Mouse (Mus musculus): Measurements from ENCODE around the gene Abo. TPM values are rescaled to one million over a fixed set of nuclear protein-coding genes. Genes with fewer than 3 reads are reported as not detected.
"Not testable (repeated sequence)": the region's sequence is repeated elsewhere in the genome, so short reads cannot be mapped to it uniquely, and the experiment has no call there.

Abo gene
- polyA plus RNA-seq, 1 experiment from 2014 or later = 0.08 TPM

GRCm38 (mm10) chr2:26905936-26906335, 41.2 kb upstream of the Abo start:
- no peak for ATAC-seq (ENCODE audit: low FRiP score, low read depth)
- H3K4me3 ChIP-seq = no peak overlapping the region
- H3K27me3 ChIP-seq = no peaks in the 10 kb centered on the region
- 92% methylated on average over 2 of the region's 2 CpGs for WGBS
- H3K9me3 ChIP-seq = no peaks in the 10 kb centered on the region
- H3K27ac ChIP-seq (replicated peaks) = no peak overlapping the region
- no peak overlapping the region for H3K4me2 ChIP-seq
- peaks cover 49% of the 10 kb centered on the region for H3K4me1 ChIP-seq (replicated peaks)
- H3K9ac ChIP-seq = no peak overlapping the region
- peaks cover 32% of the 10 kb centered on the region for H3K36me3 ChIP-seq

- H3K27me3 ChIP-seq = no peaks in the 10 kb centered on the region
- H3K27ac ChIP-seq (replicated peaks) = peak overlapping the region; percentile 82
- ATAC-seq (ENCODE audit: low FRiP score, low read depth) = no peak
- peak overlapping the region; percentile 69 for H3K4me3 ChIP-seq
- H3K4me2 ChIP-seq = peak overlapping the region; percentile 66
- 13% methylated on average over 7 of the region's 7 CpGs for WGBS
- H3K36me3 ChIP-seq = peaks cover 48% of the 10 kb centered on the region
- peak overlapping the region; percentile 68 for H3K9ac ChIP-seq
- H3K9me3 ChIP-seq = no peaks in the 10 kb centered on the region
- peaks cover 42% of the 10 kb centered on the region for H3K4me1 ChIP-seq (replicated peaks)
These were observed 38.5 kb upstream of the Abo start for GRCm38 (mm10) chr2:26903311-26903710.

- Histone ChIP-seq H3K4me3 (peak within 1 kb of the TSS; percentile 69), H3K9me3 (no peaks in the 10 kb centered on the region), H3K4me1 (replicated peaks) (peaks cover 38% of the 10 kb centered on the region), H3K27me3 (no peaks in the 10 kb centered on the region), H3K4me2 (peak within 1 kb of the TSS; percentile 66), H3K9ac (peak within 1 kb of the TSS; percentile 68), H3K27ac (replicated peaks) (peak within 1 kb of the TSS; percentile 82), H3K36me3 (peaks cover 48% of the 10 kb centered on the region)
- ATAC-seq (ENCODE audit: low FRiP score, low read depth) = peak; percentile 96
- under 1% methylated on average over 41 of the region's 41 CpGs for WGBS
These were observed 37.9 kb upstream of the Abo start, which contains the start of gene Surf6 for GRCm38 (mm10) chr2:26902467-26903220. Gene Surf6 (minus strand): TSS chr2:26902879.

GRCm38 (mm10) chr2:26901834-26902400, 37.1 kb upstream of the Abo start:
- Histone ChIP-seq H3K4me3 (peak overlapping the region; percentile 69), H3K36me3 (peaks cover 48% of the 10 kb centered on the region), H3K9ac (peak overlapping the region; percentile 68), H3K27me3 (no peaks in the 10 kb centered on the region), H3K4me2 (peak overlapping the region; percentile 66), H3K4me1 (replicated peaks) (peaks cover 31% of the 10 kb centered on the region), H3K9me3 (no peaks in the 10 kb centered on the region), H3K27ac (replicated peaks) (no peak overlapping the region)
- 18% methylated on average over 7 of the region's 7 CpGs for WGBS
- no peak for ATAC-seq (ENCODE audit: low FRiP score, low read depth)

GRCm38 (mm10) chr2:26900731-26901130, 36.0 kb upstream of the Abo start:
- no peak for ATAC-seq (ENCODE audit: low FRiP score, low read depth)
- no peak overlapping the region for H3K4me2 ChIP-seq
- H3K9me3 ChIP-seq = no peaks in the 10 kb centered on the region
- H3K4me3 ChIP-seq = no peak overlapping the region
- H3K27ac ChIP-seq (replicated peaks) = no peak overlapping the region
- no peaks in the 10 kb centered on the region for H3K27me3 ChIP-seq
- peaks cover 31% of the 10 kb centered on the region for H3K4me1 ChIP-seq (replicated peaks)
- H3K9ac ChIP-seq = no peak overlapping the region
- 89% methylated on average over 1 of the region's 1 CpGs for WGBS
- H3K36me3 ChIP-seq = peaks cover 47% of the 10 kb centered on the region

- 95% methylated on average over 4 of the region's 4 CpGs for WGBS
These were observed 31.1 kb upstream of the Abo start for GRCm38 (mm10) chr2:26895898-26896297.

GRCm38 (mm10) chr2:26886170-26886569, 21.4 kb upstream of the Abo start:
- not testable (repeated sequence) for H3K27ac ChIP-seq (replicated peaks)
- H3K36me3 ChIP-seq = peaks cover 23% of the 10 kb centered on the region
- 65% methylated on average over 4 of the region's 4 CpGs for WGBS

More at GRCm38 (mm10) chr2:26895898-26896297, 31.1 kb upstream of the Abo start:
- Histone ChIP-seq H3K4me3 (no peak overlapping the region), H3K9me3 (no peaks in the 10 kb centered on the region), H3K9ac (no peak overlapping the region), H3K27ac (replicated peaks) (no peak overlapping the region), H3K4me2 (no peak overlapping the region), H3K4me1 (replicated peaks) (peaks cover 8% of the 10 kb centered on the region), H3K36me3 (peaks cover 81% of the 10 kb centered on the region), H3K27me3 (no peaks in the 10 kb centered on the region)
- no peak for ATAC-seq (ENCODE audit: low FRiP score, low read depth)

GRCm38 (mm10) chr2:26885541-26885940, 20.8 kb upstream of the Abo start:
- not testable (repeated sequence) for H3K9me3 ChIP-seq; H3K27me3 ChIP-seq; H3K4me3 ChIP-seq; H3K27ac ChIP-seq (replicated peaks); H3K4me2 ChIP-seq; H3K9ac ChIP-seq; ATAC-seq (ENCODE audit: low FRiP score, low read depth); H3K4me1 ChIP-seq (replicated peaks)
- H3K36me3 ChIP-seq = peaks cover 16% of the 10 kb centered on the region
- 87% methylated on average over 2 of the region's 2 CpGs for WGBS

More at GRCm38 (mm10) chr2:26886170-26886569, 21.4 kb upstream of the Abo start:
- not testable (repeated sequence) for H3K4me3 ChIP-seq; H3K9me3 ChIP-seq; ATAC-seq (ENCODE audit: low FRiP score, low read depth); H3K27me3 ChIP-seq; H3K4me1 ChIP-seq (replicated peaks); H3K9ac ChIP-seq; H3K4me2 ChIP-seq

- no peak for ATAC-seq (ENCODE audit: low FRiP score, low read depth)
These were observed 13.8 kb upstream of the Abo start for GRCm38 (mm10) chr2:26878571-26878970.

GRCm38 (mm10) chr2:26870666-26871065, 5.9 kb upstream of the Abo start:
- Histone ChIP-seq H3K4me1 (replicated peaks) (no peaks in the 10 kb centered on the region), H3K27ac (replicated peaks) (no peak overlapping the region), H3K4me2 (no peak overlapping the region), H3K4me3 (no peak overlapping the region), H3K27me3 (no peaks in the 10 kb centered on the region), H3K9me3 (no peaks in the 10 kb centered on the region), H3K9ac (no peak overlapping the region), H3K36me3 (no peaks in the 10 kb centered on the region)
- 63% methylated on average over 6 of the region's 6 CpGs for WGBS
- ATAC-seq (ENCODE audit: low FRiP score, low read depth) = no peak

More at GRCm38 (mm10) chr2:26878571-26878970, 13.8 kb upstream of the Abo start:
- H3K4me3 ChIP-seq = no peak overlapping the region
- no peaks in the 10 kb centered on the region for H3K4me1 ChIP-seq (replicated peaks)
- no peak overlapping the region for H3K4me2 ChIP-seq
- no peak overlapping the region for H3K9ac ChIP-seq
- H3K27me3 ChIP-seq = no peaks in the 10 kb centered on the region
- no peak overlapping the region for H3K27ac ChIP-seq (replicated peaks)
- no peaks in the 10 kb centered on the region for H3K36me3 ChIP-seq
- no peaks in the 10 kb centered on the region for H3K9me3 ChIP-seq

GRCm38 (mm10) chr2:26862856-26863255, 1.9 kb downstream of the Abo start:
- 86% methylated on average over 3 of the region's 3 CpGs for WGBS

GRCm38 (mm10) chr2:26847706-26848105, 17.1 kb downstream of the Abo start:
- Histone ChIP-seq H3K36me3 (no peaks in the 10 kb centered on the region), H3K27ac (replicated peaks) (no peak overlapping the region), H3K4me3 (no peak overlapping the region), H3K9ac (no peak overlapping the region), H3K4me2 (no peak overlapping the region), H3K4me1 (replicated peaks) (no peaks in the 10 kb centered on the region), H3K9me3 (no peaks in the 10 kb centered on the region), H3K27me3 (no peaks in the 10 kb centered on the region)
- 69% methylated on average over 2 of the region's 2 CpGs for WGBS
- no peak for ATAC-seq (ENCODE audit: low FRiP score, low read depth)

More at GRCm38 (mm10) chr2:26862856-26863255, 1.9 kb downstream of the Abo start:
- Histone ChIP-seq H3K27me3 (no peaks in the 10 kb centered on the region), H3K36me3 (no peaks in the 10 kb centered on the region), H3K9ac (no peak overlapping the region), H3K4me2 (no peak overlapping the region), H3K4me3 (no peak overlapping the region), H3K27ac (replicated peaks) (no peak overlapping the region), H3K4me1 (replicated peaks) (no peaks in the 10 kb centered on the region), H3K9me3 (no peaks in the 10 kb centered on the region)
- no peak for ATAC-seq (ENCODE audit: low FRiP score, low read depth)

All from hindbrain, embryonic 15.5 days (tissue).